ENCODE assay signal across 25 mouse cellular contexts in genomic region chr5:87255831-87256230, GRCm38 (mm10). TPM values are rescaled to one million over a fixed set of nuclear protein-coding genes. Genes with fewer than 3 reads are reported as not detected.
"Had no signal": no experiment of that assay in that cellular context is flagged by ENCODE, and none has a peak within 500 bp of the region (broad histone marks: within the 10 kb centered on the region; RNA-seq: fewer than 3 reads in every experiment).

No protein-coding gene starts in this region.

- H3K4me2 ChIP-seq: lung, embryonic 15.5 days; midbrain, embryonic 12.5 days; neural tube, embryonic 12.5 days; stomach, embryonic 15.5 days had no signal

- ATAC-seq: liver, postnatal 0 days; lung, postnatal 0 days; midbrain, embryonic 16.5 days had no signal

- H3K9ac ChIP-seq: liver, postnatal 0 days; lung, embryonic 15.5 days; midbrain, embryonic 12.5 days; neural tube, embryonic 12.5 days; stomach, embryonic 15.5 days had no signal

- DNase-seq: liver, postnatal 0 days; lung, adult 2 months; lung, postnatal 14 days; lung, postnatal 36 days; midbrain, embryonic 14.5 days; right cerebral cortex, postnatal 14 days; thymus, adult 2 months; thymus, postnatal 25 days; thymus, postnatal 4 days had no signal

- H3K27me3 ChIP-seq: lung, embryonic 15.5 days; megakaryocyte, embryonic 14.5 days; midbrain, embryonic 12.5 days; neural tube, embryonic 12.5 days; stomach, embryonic 15.5 days had no signal

- H3K27ac ChIP-seq: lung, embryonic 15.5 days; macrophage; midbrain, embryonic 12.5 days; neural tube, embryonic 12.5 days; stomach, embryonic 15.5 days; stomach, postnatal 0 days had no signal

- H3K4me1 ChIP-seq: lung, embryonic 15.5 days; megakaryocyte, embryonic 14.5 days; midbrain, embryonic 12.5 days; neural tube, embryonic 12.5 days; stomach, embryonic 15.5 days had no signal

- H3K9me3 ChIP-seq: lung, embryonic 15.5 days; megakaryocyte, embryonic 14.5 days; midbrain, embryonic 12.5 days; neural tube, embryonic 12.5 days; stomach, embryonic 15.5 days had no signal

- H3K4me3 ChIP-seq: lung, embryonic 15.5 days; megakaryocyte, embryonic 14.5 days; midbrain, embryonic 12.5 days; neural tube, embryonic 12.5 days; stomach, embryonic 15.5 days had no signal

- H3K36me3 ChIP-seq: lung, embryonic 15.5 days; midbrain, embryonic 12.5 days; neural tube, embryonic 12.5 days; stomach, embryonic 15.5 days had no signal

RNA-seq across cellular contexts. Expression of gene Ugt2b37, which starts 1.2 kb away (rescaled TPM):
- total RNA-seq: megakaryocyte progenitor cell, adult 5-6 weeks; monocyte, adult 5-6 weeks; neutrophil, adult 5-6 weeks had no signal
- polyA plus RNA-seq: liver, postnatal 0 days; lung, adult 2 months; lung, postnatal 0 days; macrophage; midbrain, embryonic 12.5 days; midbrain, embryonic 14.5 days; midbrain, embryonic 16.5 days; neural tube, embryonic 12.5 days; neural tube, embryonic 14.5 days; spleen, adult 2 months; stomach, embryonic 15.5 days; stomach, postnatal 0 days; testis, adult 2 months; thymus, adult 2 months; urinary bladder, adult 2 months had no signal
